Mouse (Mus musculus) CH12.LX (cell line): Measurements from ENCODE around the gene Nup160. TPM values are rescaled to one million over a fixed set of nuclear protein-coding genes. Genes with fewer than 3 reads are reported as not detected.

Experiments used
- DNase-seq: peaks from one replicate; pipeline ENCODE4 v3.0.0-alpha.2; 2013; ENCODE audit errors: extremely low read depth
- H3K27ac ChIP-seq: 2 replicates; pipeline ENCODE4 v1.5.1; 2012; ENCODE audit warnings: low read depth, mild to moderate bottlenecking, control low read depth, moderate library complexity; ENCODE audit not compliant: insufficient read depth
- H3K27me3 ChIP-seq: replicated peaks from 2 replicates; pipeline ENCODE3; 2012; ENCODE audit warnings: inconsistent platforms
- H3K36me3 ChIP-seq, 2 experiments: replicated peaks in 1 of 2; 2 replicates each; pipeline versions ENCODE3 to v1.6.1; 2012; ENCODE audit warnings: inconsistent platforms in 1 of 2, low read length in 1 of 2, mild to moderate bottlenecking in 1 of 2, mixed read lengths in 1 of 2, moderate library complexity in 1 of 2; ENCODE audit not compliant: control insufficient read depth in 1 of 2, insufficient read depth in 1 of 2
- H3K4me1 ChIP-seq, 2 experiments: 2 replicates each; pipeline ENCODE4 v1.6.1; 2012; ENCODE audit warnings: inconsistent platforms in 1 of 2, moderate library complexity in 1 of 2; ENCODE audit not compliant: insufficient read depth in 2 of 2, control insufficient read depth in 1 of 2
- H3K4me2 ChIP-seq: 2 replicates; pipeline ENCODE4 v1.6.1; 2012; ENCODE audit warnings: low read depth, mild to moderate bottlenecking, control low read depth; ENCODE audit not compliant: poor library complexity, insufficient read depth, severe bottlenecking
- H3K4me3 ChIP-seq, 3 experiments: fragments of 150-350 bp in 1 of 3; sonication (generic) in 1 of 3; replicated peaks in 1 of 3; 2 replicates each; pipeline versions ENCODE3 to v1.5.1; 2011 to 2012; ENCODE audit warnings: low read depth in 2 of 3, low read length in 2 of 3, mild to moderate bottlenecking in 2 of 3, moderate library complexity in 2 of 3, control low read depth in 1 of 3, improper control_type of control experiment in 1 of 3, inconsistent platforms in 1 of 3, mixed read lengths in 1 of 3; ENCODE audit not compliant: poor library complexity in 1 of 3
- H3K79me2 ChIP-seq: replicated peaks from 2 replicates; pipeline ENCODE4 v1.6.1; 2012; ENCODE audit warnings: mild to moderate bottlenecking, moderate library complexity; ENCODE audit not compliant: control insufficient read depth, poor library complexity, insufficient read depth, severe bottlenecking; ENCODE audit errors: extremely low read depth
- H3K9ac ChIP-seq: 2 replicates; pipeline ENCODE4 v1.6.1; 2012; ENCODE audit warnings: low read depth, mild to moderate bottlenecking, control low read depth, moderate library complexity; ENCODE audit not compliant: insufficient read depth
- H3K9me3 ChIP-seq: replicated peaks from 2 replicates; pipeline ENCODE3; 2012; ENCODE audit warnings: low read length, inconsistent platforms, mixed read lengths
- BHLHE40 ChIP-seq: IDR thresholded peaks from 2 replicates; pipeline ENCODE4 v1.6.1; 2011; ENCODE audit warnings: mild to moderate bottlenecking, low read depth, low read length, improper control_type of control experiment
- CHD2 ChIP-seq: IDR thresholded peaks from 2 replicates; pipeline ENCODE4 v1.6.1; 2011; ENCODE audit warnings: low read length, improper control_type of control experiment
- CTCF ChIP-seq, 2 experiments: IDR thresholded peaks in 1 of 2; conservative IDR thresholded peaks in 1 of 2; 2 replicates each; pipeline ENCODE4 v1.5.1; 2011 to 2012; ENCODE audit warnings: low read depth in 2 of 2, low read length in 2 of 2, improper control_type of control experiment in 1 of 2, inconsistent platforms in 1 of 2, mild to moderate bottlenecking in 1 of 2, moderate library complexity in 1 of 2
- ELF1 ChIP-seq: IDR thresholded peaks from 2 replicates; pipeline ENCODE4 v1.6.1; 2014; ENCODE audit warnings: low read depth, mild to moderate bottlenecking, inconsistent platforms, low read length, improper control_type of control experiment
- EP300 ChIP-seq: IDR thresholded peaks from 2 replicates; pipeline ENCODE4 v1.6.1; 2011; ENCODE audit warnings: low read length, improper control_type of control experiment
- IRF4 ChIP-seq: IDR thresholded peaks from 2 replicates; pipeline ENCODE4 v1.6.1; 2014; ENCODE audit warnings: low read depth, mild to moderate bottlenecking, inconsistent platforms, low read length, improper control_type of control experiment
- JUN ChIP-seq: IDR thresholded peaks from 2 replicates; pipeline ENCODE4 v1.6.1; 2011; ENCODE audit warnings: low read depth, mild to moderate bottlenecking, low read length, improper control_type of control experiment, moderate library complexity; ENCODE audit not compliant: insufficient read depth
- JUND ChIP-seq: conservative IDR thresholded peaks from 2 replicates; pipeline ENCODE4 v1.6.1; 2011; ENCODE audit warnings: low read depth, low read length, improper control_type of control experiment
- MAFK ChIP-seq: IDR thresholded peaks from 2 replicates; pipeline ENCODE4 v1.6.1; 2011; ENCODE audit warnings: low read length, improper control_type of control experiment; ENCODE audit not compliant: insufficient replicate concordance
- MAX ChIP-seq: IDR thresholded peaks from 2 replicates; pipeline ENCODE4 v1.6.1; 2011; ENCODE audit warnings: low read length, improper control_type of control experiment
- MEF2A ChIP-seq: IDR thresholded peaks from 2 replicates; pipeline ENCODE4 v1.6.1; 2014; ENCODE audit warnings: low read depth, mild to moderate bottlenecking, inconsistent platforms, low read length, improper control_type of control experiment, borderline replicate concordance
- MYC ChIP-seq: IDR thresholded peaks from 2 replicates; pipeline ENCODE4 v1.6.1; 2011; ENCODE audit warnings: low read depth, mild to moderate bottlenecking, improper control_type of control experiment, low read length
- NRF1 ChIP-seq: IDR thresholded peaks from 2 replicates; pipeline ENCODE4 v1.6.1; 2014; ENCODE audit warnings: low read depth, mild to moderate bottlenecking, inconsistent platforms, low read length, improper control_type of control experiment, moderate library complexity
- PAX5 ChIP-seq: IDR thresholded peaks from 2 replicates; pipeline ENCODE4 v1.6.1; 2012; ENCODE audit warnings: low read length, inconsistent platforms, mixed read lengths
- POLR2A ChIP-seq: IDR thresholded peaks from 2 replicates; pipeline ENCODE4 v1.6.1; 2011; ENCODE audit warnings: low read depth, mild to moderate bottlenecking, improper control_type of control experiment, low read length
- RCOR1 ChIP-seq: conservative IDR thresholded peaks from 2 replicates; pipeline ENCODE4 v1.6.1; 2012; ENCODE audit warnings: low read depth, mild to moderate bottlenecking, inconsistent platforms, low read length, improper control_type of control experiment
- SMC3 ChIP-seq: IDR thresholded peaks from 2 replicates; pipeline ENCODE4 v1.6.1; 2011; ENCODE audit warnings: low read depth, low read length, improper control_type of control experiment
- TCF12 ChIP-seq: IDR thresholded peaks from 2 replicates; pipeline ENCODE4 v1.6.1; 2014; ENCODE audit warnings: low read depth, mild to moderate bottlenecking, inconsistent platforms, low read length, improper control_type of control experiment
- UBTF ChIP-seq: IDR thresholded peaks from 2 replicates; pipeline ENCODE4 v1.6.1; 2012; ENCODE audit warnings: low read depth, mild to moderate bottlenecking, inconsistent platforms, low read length, improper control_type of control experiment, moderate library complexity
- USF1 ChIP-seq: IDR thresholded peaks from 2 replicates; pipeline ENCODE4 v1.6.1; 2014; ENCODE audit warnings: low read depth, mild to moderate bottlenecking, inconsistent platforms, low read length, improper control_type of control experiment
- USF2 ChIP-seq: conservative IDR thresholded peaks from 2 replicates; pipeline ENCODE4 v1.6.1; 2011; ENCODE audit warnings: low read depth, low read length, improper control_type of control experiment
- ZC3H11A ChIP-seq: IDR thresholded peaks from 2 replicates; pipeline ENCODE4 v1.6.1; 2012; ENCODE audit warnings: low read depth, mild to moderate bottlenecking, inconsistent platforms, low read length, improper control_type of control experiment
- ZKSCAN1 ChIP-seq: IDR thresholded peaks from 2 replicates; pipeline ENCODE4 v1.6.1; 2012; ENCODE audit warnings: low read depth, inconsistent platforms, low read length, improper control_type of control experiment, borderline replicate concordance
- dilution Hi-C: fragments of 300-500 bp; cut with MboI; formaldehyde crosslinking; loops from 2 replicates; pipeline ENCODE4 v1.14.3; 2020; ENCODE audit warnings: low sequenced_read_pairs; ENCODE audit not compliant: extremely low pct_unique_long_range_greater_than_20kb, extremely low pct_ligation_motif_present
- in situ Hi-C: fragments of 300-500 bp; cut with MboI; formaldehyde crosslinking; loops from 3 replicates; pipeline ENCODE4 v1.14.3; 2019; ENCODE audit warnings: low sequenced_read_pairs, low pct_ligation_motif_present, low pct_unique_long_range_greater_than_20kb, mixed read lengths
- polyA plus RNA-seq: library from polyadenylated mRNA; unstranded; fragments of >175 nt; gene quantifications from 2 replicates; pipeline ENCODE4 v1.2.1, GENCODE M21; 2012; ENCODE audit warnings: low read depth; ENCODE audit not compliant: insufficient read length
- total RNA-seq, 2 experiments: library from RNA; depleted of rRNA; stranded (reverse); fragments of 300-350 nt in 1 of 2; fragments of >200 nt in 1 of 2; gene quantifications; 2 replicates each; pipeline ENCODE4 v1.2.3; 2012 to 2014

The Nup160 gene
- total and polyA plus RNA-seq, 3 experiments: 32.7 to 71.8 (median 59.1) TPM

- Histone ChIP-seq H3K27me3 (peaks cover 10% of the 10 kb centered on the region), H3K27ac (no peak overlapping the region), H3K9ac (no peak overlapping the region), H3K4me3 (no peak overlapping the region), H3K9me3 (no peaks in the 10 kb centered on the region), H3K4me2 (no peak overlapping the region), H3K79me2 (no peaks in the 10 kb centered on the region), H3K36me3 (no peaks in the 10 kb centered on the region), H3K4me1 (no peaks in the 10 kb centered on the region)
- TF ChIP-seq ELF1 (no peak), USF1 (no peak), UBTF (no peak)
- dilution Hi-C loops (no loop called here), in situ Hi-C loops (no loop called here)
- no peak for DNase-seq
These were observed 15.6 kb upstream of the Nup160 start for GRCm38 (mm10) chr2:90661426-90661825.

DNA sequence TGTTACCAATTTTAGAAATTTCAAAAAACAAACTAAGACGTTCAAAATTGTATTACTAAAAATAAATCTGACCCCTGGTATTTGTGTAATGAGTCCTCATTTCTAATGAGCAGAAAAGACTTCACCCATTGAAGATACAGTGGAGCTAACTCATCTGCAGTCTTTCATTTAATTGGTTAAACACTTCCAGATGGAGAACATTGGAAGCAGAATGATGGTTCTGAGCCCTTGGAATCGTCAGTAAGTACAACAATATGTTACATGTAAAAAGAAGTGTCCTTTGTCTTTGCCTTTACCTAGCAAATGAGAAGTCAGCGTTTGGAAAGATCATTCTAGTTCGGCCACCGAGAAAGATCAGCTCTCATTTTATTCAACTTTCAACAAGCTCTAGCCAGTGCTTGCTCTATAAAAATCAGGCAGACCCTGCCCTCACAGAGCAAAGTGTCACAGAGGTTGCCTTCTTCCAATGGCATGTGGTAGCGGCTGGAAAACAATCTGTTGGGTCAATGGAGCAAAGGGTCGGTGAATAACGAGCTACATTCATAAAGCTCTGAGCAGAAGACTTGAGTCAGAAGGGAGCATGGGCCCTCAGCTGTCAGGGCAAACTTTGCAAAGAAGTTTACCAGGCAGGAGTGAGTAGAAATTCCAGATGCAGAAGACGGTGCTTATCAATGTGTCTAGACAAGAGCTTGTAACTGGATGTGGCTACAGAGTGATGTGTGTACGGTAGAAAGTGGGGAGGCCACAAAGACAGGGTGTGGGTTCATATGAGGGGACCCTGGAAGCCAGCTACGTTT, 10.2 kb upstream of the Nup160 start:
- Histone ChIP-seq H3K9ac (no peak overlapping the region), H3K4me2 (no peak overlapping the region), H3K27me3 (peaks cover 12% of the 10 kb centered on the region), H3K9me3 (peaks cover 11% of the 10 kb centered on the region), H3K4me3 (no peak overlapping the region), H3K27ac (no peak overlapping the region), H3K79me2 (no peaks in the 10 kb centered on the region), H3K4me1 (peaks cover 10 to 19% of the 10 kb centered on the region in 2 experiments), H3K36me3 (no peaks in the 10 kb centered on the region)
- no peak for DNase-seq
- no peak for TF ChIP-seq TCF12
- in situ Hi-C loops (no loop called here), dilution Hi-C loops (no loop called here)

DNA sequence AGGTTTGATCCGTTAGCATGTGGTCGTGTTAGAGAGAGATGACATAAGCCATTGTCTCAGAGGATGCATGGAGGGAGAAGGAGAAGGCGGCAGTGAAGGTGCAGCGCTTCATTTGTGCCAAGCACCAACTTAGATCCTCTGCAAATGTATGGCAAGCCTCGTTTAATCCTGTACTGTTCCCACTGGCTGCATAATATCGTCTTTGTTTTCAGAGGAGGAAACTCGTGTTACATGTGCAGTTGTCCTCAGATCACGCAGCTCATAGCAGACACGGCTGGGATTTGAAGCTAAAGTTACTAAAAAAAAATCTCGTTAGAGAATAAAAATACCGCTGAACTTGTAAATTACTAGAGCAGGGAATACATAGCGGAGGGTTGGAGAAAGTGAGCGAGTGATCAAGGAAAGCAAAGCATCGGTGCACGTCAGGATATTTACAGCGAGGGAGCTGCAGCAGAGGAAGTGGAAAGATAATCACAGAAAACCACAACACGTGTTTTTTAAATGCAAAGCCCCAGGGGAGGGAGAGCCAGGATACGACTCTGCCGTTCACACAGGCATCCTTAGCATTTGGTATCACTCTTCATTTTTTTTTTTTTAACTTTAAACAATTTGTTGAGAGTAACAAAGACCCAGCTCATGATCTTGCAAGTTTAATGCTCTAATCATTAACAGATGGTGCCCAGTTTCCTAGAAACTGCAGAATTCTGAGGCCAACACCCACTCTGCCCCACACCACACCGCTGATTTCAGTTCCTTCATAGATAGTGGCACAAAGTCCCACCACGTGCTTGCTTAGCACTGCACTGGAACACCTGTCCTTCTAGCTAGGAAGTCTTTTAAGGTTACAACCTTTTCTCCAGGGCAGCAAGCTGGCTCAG, 9.4 kb upstream of the Nup160 start:
- dilution Hi-C loops: no loop called here
- 0 out of 2 replicates have a peak, but pooled peaks have one; percentile 21 for TF ChIP-seq MAFK
- TF ChIP-seq UBTF: no peak
- TF ChIP-seq USF2: 0 out of 2 replicates have a peak, but pooled peaks have one; percentile 24
- peak; percentile 79 for TF ChIP-seq IRF4
- TF ChIP-seq PAX5: no peak
- peak; percentile 45 for TF ChIP-seq MEF2A
- TF ChIP-seq ZKSCAN1: no peak
- TF ChIP-seq ZC3H11A: no peak
- TF ChIP-seq POLR2A: no peak
- TF ChIP-seq EP300: peak; percentile 76
- TF ChIP-seq CTCF (conservative IDR thresholded peaks at IDR 0.05 in 1 of 2, IDR thresholded peaks at IDR 0.05 in 1 of 2; ENCODE audit: low read depth in 2 of 2, low read length in 2 of 2): no peak
- peak; percentile 97 for TF ChIP-seq MYC
- TF ChIP-seq JUN: no peak
- no peak for TF ChIP-seq NRF1
- TF ChIP-seq SMC3: no peak; the same call in 1 of the 2 replicates
- peak; percentile 50; the same call in 1 of the 2 replicates for TF ChIP-seq JUND
- peak; percentile 94 for TF ChIP-seq BHLHE40
- TF ChIP-seq TCF12: peak; percentile 84
- TF ChIP-seq MAX: peak; percentile 98
- peak; percentile 31 for TF ChIP-seq CHD2
- TF ChIP-seq RCOR1: peak; percentile 16; the same call in 1 of the 2 replicates

More for the DNA sequence above, 9.4 kb upstream of the Nup160 start:
- Histone ChIP-seq H3K9ac (no peak overlapping the region), H3K36me3 (no peaks in the 10 kb centered on the region), H3K4me3 (no peak overlapping the region), H3K4me1 (peaks cover 11 to 21% of the 10 kb centered on the region in 2 experiments), H3K4me2 (peak overlapping the region; percentile 68), H3K9me3 (peaks cover 11% of the 10 kb centered on the region), H3K27me3 (peaks cover 12% of the 10 kb centered on the region), H3K79me2 (no peaks in the 10 kb centered on the region), H3K27ac (no peak overlapping the region)
- in situ Hi-C loops: no loop called here
- DNase-seq: peak; percentile 83
